Mouse (Mus musculus) CD4-positive, CD25-positive, alpha-beta regulatory T cell, adult 2 months (primary cell): ENCODE results near the gene Rab5b.
"Not testable (repeated sequence)": the region's sequence is repeated elsewhere in the genome, so short reads cannot be mapped to it uniquely, and the experiment has no call there.

Experiments used
- DNase-seq: peaks from one replicate; pipeline ENCODE4 v3.0.0-alpha.2; 2012; ENCODE audit warnings: low read depth, low spot score

The Rab5b gene

DNA sequence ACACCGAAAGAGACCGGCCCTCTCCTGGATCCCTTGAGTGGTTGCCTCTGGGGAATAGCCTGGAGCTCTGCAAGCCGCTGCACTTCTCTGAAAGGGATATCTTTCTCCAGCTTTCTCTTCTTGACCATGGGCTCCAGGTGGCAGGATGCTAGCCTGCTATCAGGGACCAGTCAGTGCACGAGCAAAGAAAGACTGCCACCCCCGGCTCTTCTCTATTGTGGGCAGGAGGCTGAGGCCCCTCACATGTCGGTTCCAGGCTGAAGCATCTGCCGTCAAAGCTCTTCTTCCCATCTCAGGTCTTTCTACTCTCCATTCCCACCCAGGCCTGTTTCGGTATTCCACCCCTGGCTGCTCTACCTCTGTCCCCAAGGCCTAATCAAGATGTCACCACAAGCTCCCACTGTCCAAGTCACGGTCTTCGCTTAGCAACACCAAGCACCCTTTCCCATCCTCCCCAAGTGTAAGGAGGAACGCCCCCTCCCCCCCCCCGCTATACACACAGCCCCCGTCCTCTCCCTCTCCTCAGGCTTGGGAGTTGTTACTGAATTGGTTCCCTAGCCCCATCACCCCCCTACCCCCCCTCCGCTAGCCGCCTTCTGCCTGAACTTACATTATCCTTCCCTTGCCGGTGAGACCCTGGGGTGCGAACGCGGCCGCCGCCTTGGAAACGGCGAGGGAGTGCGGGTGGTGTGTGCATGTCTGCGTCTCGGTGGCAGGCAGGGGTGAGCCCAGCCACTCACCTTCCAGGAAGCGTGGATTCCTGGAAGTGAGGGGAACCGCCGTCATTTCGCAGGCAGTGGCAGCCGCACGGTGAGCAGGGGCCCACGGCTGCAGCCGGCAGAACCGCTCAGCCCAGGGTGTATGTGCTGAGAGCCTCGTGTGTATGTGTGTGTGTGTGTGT is 50.7 kb downstream of the Rab5b start, which contains the start of gene Ikzf4:
Ikzf4 (minus strand) TSS at position 881 of the 901 bp plus-strand sequence.
- DNase-seq: peak; percentile 84

DNA sequence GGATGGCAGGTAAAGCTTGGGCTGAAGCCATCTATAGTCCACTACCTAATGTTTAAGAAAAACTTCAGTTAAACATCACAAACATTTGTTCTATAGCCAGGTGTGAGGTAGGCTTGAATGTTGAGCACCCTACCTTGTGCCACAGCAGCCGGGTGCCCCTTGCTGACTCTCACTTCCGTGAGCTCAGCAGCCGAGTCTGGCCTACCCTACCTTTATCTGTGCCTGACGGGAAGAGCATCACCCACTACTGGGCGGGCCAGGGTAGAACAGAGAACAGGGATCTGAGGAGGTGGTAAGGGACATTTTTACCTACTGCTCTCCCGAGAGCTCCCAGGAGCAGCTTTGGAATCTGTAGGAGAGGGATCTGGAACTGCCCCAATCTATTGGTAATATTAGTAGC is 53.3 kb downstream of the Rab5b start:
- DNase-seq: peak; percentile 72

DNA sequence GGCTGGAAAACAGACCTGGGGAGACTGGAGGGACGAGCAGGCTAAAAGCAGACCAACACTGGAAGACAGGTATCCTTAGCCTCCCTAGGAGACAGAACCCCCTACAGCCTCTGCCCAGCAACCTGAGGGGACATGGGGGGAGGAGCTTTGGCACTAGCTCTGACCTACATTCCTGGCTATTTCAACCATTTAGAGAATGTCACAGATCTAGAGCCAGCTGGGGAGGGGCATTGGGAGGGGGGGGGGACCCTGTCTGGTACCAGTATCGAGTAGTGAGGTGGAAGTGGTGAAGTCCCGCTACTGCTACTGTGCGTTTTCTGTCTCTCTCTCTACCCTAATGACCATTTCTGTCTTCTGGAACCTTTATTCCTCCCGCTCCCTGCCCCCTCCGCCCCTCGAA is 54.2 kb downstream of the Rab5b start:
- DNase-seq: peak; percentile 41

DNA sequence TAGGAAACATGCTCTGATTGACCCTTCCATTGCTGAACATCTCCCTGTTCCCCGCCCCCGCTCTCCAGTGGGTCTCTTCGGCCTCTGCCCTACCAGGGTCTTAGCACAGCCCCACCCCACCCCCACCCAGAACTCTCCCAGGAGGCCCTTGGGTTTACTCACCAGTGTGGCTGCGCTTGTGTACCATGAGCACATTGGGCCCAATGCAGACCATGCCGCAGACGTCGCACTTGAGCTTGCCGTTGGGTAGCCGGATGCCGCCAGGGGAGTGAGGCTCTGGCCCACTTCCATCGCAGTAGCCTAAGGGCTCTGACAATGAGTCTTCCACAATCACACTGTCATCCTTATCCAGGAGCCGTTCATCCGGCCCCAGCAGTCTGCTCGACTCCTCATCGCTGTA is 55.2 kb downstream of the Rab5b start:
- peak; percentile 57 for DNase-seq

DNA sequence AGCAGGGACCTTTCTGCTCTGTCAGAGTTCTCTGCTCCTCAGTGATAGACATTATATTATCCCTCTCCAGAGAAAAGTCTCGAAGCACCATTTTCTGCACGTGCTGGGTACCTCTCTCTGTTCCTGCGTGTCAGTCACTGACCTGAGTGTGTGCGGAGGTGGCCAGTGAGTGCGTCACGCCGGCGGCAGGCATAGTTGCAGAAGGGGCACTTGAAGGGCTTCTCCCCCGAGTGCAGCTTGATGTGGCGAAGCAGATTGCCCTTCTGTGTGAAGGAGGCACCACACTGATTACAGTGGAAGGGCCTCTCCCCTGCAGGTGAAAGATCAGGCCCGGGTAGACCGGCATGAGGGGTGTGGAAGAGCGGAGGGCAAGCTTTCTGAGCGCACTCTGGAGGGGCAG is 56.1 kb downstream of the Rab5b start:
- peak; percentile 48 for DNase-seq

DNA sequence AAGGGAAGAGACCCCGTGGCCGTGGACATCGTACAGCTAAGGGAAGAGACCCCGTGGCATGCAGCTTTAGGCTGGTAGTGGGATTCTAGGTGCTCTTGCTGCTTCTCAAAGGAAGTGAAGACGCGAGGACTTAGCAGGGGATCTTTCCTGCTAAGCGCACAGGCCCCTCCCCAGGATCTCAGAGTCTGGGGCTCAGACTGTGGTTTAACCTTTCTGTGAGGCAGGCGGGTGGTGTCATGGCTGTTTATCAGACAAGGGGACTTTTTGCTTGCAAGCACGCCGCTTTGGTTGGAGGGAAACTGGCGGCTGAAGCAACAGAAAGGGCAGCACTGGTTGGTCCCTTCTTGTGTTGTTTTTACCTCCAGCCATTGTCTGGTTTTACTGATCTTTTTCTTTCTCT is 59.1 kb downstream of the Rab5b start:
- peak; percentile 94 for DNase-seq

DNA sequence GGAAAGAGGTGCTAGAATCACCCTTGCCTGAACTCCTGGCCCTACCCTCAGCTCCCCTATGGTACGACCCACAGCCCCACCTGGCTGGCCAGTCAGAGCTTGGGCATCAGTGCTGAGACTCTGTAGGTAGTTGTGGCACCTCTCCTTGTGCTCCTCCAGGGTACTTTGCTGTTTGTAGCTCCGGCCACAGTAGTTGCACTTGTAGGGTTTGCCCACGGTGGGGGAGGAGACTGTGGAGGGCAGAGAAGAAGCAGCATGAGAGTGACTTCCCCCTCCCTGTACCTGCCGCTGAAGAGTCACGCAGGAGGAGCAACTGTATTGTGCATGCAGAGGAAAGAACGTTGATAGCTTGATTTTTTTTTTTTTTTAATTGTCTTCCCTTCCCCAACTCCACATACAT is 59.5 kb downstream of the Rab5b start:
- DNase-seq: peak; percentile 77

DNA sequence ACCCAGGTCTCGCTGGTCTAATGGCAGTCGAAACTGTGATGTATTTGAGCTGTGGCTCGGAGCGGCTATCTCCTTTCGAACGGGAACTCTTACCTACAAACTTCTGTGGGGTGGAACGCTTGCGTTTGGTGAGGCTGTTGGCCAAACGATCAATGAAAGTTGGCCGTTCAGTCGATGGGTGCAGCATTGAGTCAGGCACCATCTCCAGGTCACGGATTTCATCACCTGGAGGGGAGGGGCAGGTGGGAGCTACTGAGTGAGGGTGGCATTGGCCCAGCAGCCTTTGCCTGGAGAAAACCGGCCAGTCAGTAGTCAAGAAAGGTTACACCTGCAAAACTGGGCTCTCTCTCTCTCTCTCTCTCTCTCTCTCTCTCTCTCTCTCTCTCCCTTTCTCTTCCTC is 60.4 kb downstream of the Rab5b start:
- no peak for DNase-seq

DNA sequence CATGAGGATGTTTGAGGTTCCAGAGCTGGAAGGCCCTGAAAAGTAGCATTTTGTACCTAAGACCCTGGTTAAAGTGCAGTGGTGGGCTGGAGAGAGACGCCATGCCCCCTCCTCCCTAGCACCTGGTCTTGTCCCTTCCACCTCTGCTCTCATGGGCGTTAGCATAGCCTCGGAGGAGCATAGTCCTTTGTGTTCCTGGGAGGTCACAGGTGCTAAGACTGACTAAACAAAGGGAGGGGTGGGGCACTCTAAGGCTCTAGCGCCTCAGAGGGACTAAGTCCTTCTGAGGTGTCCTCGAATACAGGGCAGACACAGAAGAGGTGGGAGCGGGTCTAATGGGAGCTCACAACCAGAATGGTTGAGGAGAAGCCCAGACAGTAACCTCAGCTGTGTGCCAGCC is 64.5 kb downstream of the Rab5b start:
- DNase-seq: no peak

DNA sequence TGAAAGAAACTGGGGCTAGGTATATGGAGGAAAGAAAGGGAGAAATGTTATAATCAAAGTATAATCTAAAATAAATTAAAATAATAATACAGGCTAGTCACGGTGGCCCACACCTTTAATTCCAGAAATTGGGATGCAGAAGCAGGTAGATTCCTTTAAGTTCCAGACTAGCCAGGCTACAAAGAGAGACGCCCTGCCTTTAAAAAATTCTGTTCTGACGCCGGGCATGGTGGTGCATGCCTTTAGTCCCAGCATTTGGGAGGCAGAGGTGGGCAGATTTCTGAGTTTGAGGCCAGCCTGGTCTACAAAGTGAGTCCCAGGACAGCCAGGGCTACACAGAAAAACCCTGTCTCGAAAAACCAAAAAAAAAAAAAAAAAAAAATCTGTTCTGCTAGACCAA is 65.8 kb downstream of the Rab5b start:
- DNase-seq: not testable (repeated sequence)

DNA sequence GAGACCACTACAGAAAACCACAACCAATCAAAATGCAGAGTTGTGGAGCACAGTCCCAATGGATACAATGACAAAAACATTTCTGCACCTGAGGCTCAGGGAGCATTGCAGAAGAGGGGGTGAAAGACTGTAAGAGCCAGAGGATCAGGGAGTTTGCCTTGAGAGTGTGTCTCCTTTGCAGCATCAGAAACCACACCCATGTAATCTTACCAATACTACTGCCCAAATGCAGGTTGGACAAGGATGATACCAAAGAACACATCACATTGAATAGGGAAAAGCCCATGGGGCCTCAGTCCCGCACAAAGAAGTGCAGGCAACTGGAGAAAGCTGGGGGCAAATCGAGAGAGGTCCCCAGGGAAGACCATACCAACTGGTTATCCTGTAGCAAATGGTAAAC is 66.3 kb downstream of the Rab5b start:
- no peak for DNase-seq

DNA sequence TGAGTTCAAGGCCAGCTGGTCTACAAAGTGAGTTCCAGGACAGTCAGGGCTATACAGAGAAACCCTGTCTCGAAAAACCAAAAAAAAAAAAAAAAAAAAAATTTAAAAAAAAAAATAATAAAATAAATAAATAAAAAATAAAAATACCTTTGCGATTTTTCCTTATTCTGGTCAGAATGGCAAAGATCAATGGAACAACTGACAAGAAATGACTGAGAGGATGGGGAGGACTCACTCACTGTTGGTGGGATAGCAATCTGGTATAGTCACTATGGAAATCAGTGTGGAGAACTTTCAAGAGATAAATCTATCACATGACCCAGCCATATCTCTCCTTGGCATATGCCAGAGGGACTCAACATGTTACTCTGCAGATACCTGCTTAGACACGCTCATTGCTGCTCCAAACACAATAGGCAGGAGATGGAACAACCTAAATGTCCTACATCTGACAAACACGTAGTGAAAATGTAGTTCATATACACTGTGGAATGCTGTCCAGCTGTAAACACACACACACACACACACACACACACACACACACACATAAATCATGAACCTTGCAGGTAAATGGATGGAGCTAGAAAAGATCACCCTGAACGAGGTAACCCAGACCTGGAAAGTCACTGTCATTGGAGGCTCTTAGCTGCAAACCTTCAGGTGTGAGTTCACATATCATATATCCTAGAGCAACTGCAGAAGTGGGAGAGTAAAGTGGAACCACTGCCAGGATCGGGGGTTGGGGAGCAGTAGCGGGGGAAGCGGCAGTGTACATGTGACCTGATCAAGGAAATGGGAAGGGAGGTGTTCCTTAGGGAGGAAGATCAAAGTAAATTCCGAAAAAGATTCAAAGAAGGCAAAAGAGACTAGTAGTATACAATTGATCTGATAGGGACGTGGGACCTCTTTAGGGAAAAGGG is 68.4 kb downstream of the Rab5b start:
- DNase-seq: no peak
